8 mouse cellular contexts compared by ENCODE assay signal in genomic region chr7:115366910-115367309, GRCm38 (mm10).
DNase-seq lines count a peak whose midpoint lies in the region; ATAC-seq lines count a peak whose summit lies in the region.

No protein-coding gene starts in this region.

- H3K4me2 ChIP-seq in heart, embryonic 16.5 days (ENCODE audit: low read depth, low read length): no peak overlapping the region
- H3K4me2 ChIP-seq in midbrain, embryonic 14.5 days (ENCODE audit: low read length): no peak overlapping the region

- DNase-seq in cerebellum, adult 11-12 months: peak; percentile 5
- peak; percentile 57 for DNase-seq in ZHBTc4 (ENCODE audit: low read depth, low spot score)
- peak; percentile 86 for DNase-seq in embryo, embryonic 10.5 days (ENCODE audit: low spot score)
- peak; percentile 23 to 62 for DNase-seq in left cerebral cortex, postnatal 10 days (ENCODE audit: extremely low spot score in 1 of 2, low spot score in 2 of 2)
- peak; percentile 71 for DNase-seq in midbrain, embryonic 14.5 days
- DNase-seq in thymus, postnatal 14 days: peak; percentile 80

- no peaks in the 10 kb centered on the region for H3K36me3 ChIP-seq in heart, embryonic 16.5 days (ENCODE audit: control insufficient read depth, insufficient read depth)
- H3K36me3 ChIP-seq in midbrain, embryonic 14.5 days (ENCODE audit: control insufficient read depth, insufficient read depth, low read length): no peaks in the 10 kb centered on the region

- no peak overlapping the region for H3K4me3 ChIP-seq in heart, embryonic 16.5 days (ENCODE audit: low read length)
- H3K4me3 ChIP-seq in midbrain, embryonic 14.5 days (replicated peaks; ENCODE audit: low read depth, low read length): no peak overlapping the region

- no peak overlapping the region for H3K27ac ChIP-seq in heart, embryonic 16.5 days (ENCODE audit: low read length)
- no peak overlapping the region for H3K27ac ChIP-seq in midbrain, embryonic 14.5 days (replicated peaks; ENCODE audit: low read depth, low read length)

- H3K4me1 ChIP-seq in heart, embryonic 16.5 days (ENCODE audit: control insufficient read depth, insufficient read depth, low read length): peaks cover 11% of the 10 kb centered on the region
- no peaks in the 10 kb centered on the region for H3K4me1 ChIP-seq in midbrain, embryonic 14.5 days (ENCODE audit: control insufficient read depth, insufficient read depth, low read length)

- intact Hi-C loops in left cerebral cortex, postnatal 10 days (cut with DNase I): loop anchor here (5.0 kb wide), 1 partner anchor 670 kb away; the partner anchor contains the start of genes 1110004F10Rik and Sox6

- 40% methylated on average over 5 of the region's 5 CpGs for WGBS in heart, embryonic 16.5 days
- WGBS in midbrain, embryonic 14.5 days: 38% methylated on average over 5 of the region's 5 CpGs

- no peaks in the 10 kb centered on the region for H3K9me3 ChIP-seq in heart, embryonic 16.5 days (replicated peaks; ENCODE audit: control insufficient read depth, low read length)
- H3K9me3 ChIP-seq in midbrain, embryonic 14.5 days (ENCODE audit: control insufficient read depth, low read length): no peaks in the 10 kb centered on the region

- ATAC-seq in cerebellum, adult (ENCODE audit: insufficient number of reproducible peaks, low FRiP score, low TSS enrichment): no peak
- peak; percentile 49; the same call in 1 of the 2 replicates for ATAC-seq in heart, embryonic 16.5 days (replicated peaks; ENCODE audit: extremely low read depth, insufficient read depth, low FRiP score)
- no peak for ATAC-seq in midbrain, embryonic 14.5 days (ENCODE audit: low FRiP score, low TSS enrichment)

- H3K9ac ChIP-seq in heart, embryonic 16.5 days (ENCODE audit: low read length): no peak overlapping the region
- H3K9ac ChIP-seq in midbrain, embryonic 14.5 days (replicated peaks; ENCODE audit: low read length): no peak overlapping the region

- no peaks in the 10 kb centered on the region for H3K27me3 ChIP-seq in heart, embryonic 16.5 days (ENCODE audit: control insufficient read depth, insufficient read depth, low read length)
- no peaks in the 10 kb centered on the region for H3K27me3 ChIP-seq in midbrain, embryonic 14.5 days (ENCODE audit: control insufficient read depth, insufficient read depth, low read length)

Comparison
In these comparisons a context has a peak if more than half of its experiments do, and no peak if none do; other contexts are left out.
1. DNase-seq: peak in every context shown above with its lines; median percentile 86 in embryo, embryonic 10.5 days; 80 in thymus, postnatal 14 days; 71 in midbrain, embryonic 14.5 days; 57 in ZHBTc4; 42 in left cerebral cortex, postnatal 10 days; 5 in cerebellum, adult 11-12 months.